Mouse (Mus musculus) MEL (cell line): ENCODE data around the gene Pla2g2f.

Source experiments
- BHLHE40 ChIP-seq: IDR thresholded peaks from 2 replicates; pipeline ENCODE4 v1.6.1; 2012; ENCODE audit warnings: low read depth, mild to moderate bottlenecking, inconsistent platforms, low read length, improper control_type of control experiment, borderline replicate concordance
- CHD1 ChIP-seq: IDR thresholded peaks from 2 replicates; pipeline ENCODE4 v1.6.1; 2012; ENCODE audit warnings: low read depth, mild to moderate bottlenecking, inconsistent platforms, low read length, improper control_type of control experiment
- CHD2 ChIP-seq: IDR thresholded peaks from 2 replicates; pipeline ENCODE4 v1.6.1; 2011; ENCODE audit warnings: low read length, improper control_type of control experiment
- CTCF ChIP-seq, 3 experiments: IDR thresholded peaks in 2 of 3; conservative IDR thresholded peaks in 1 of 3; 2 replicates each; pipeline ENCODE4 v1.5.1; 2011 to 2012; ENCODE audit warnings: low read length in 3 of 3, low read depth in 2 of 3, mild to moderate bottlenecking in 2 of 3, improper control_type of control experiment in 1 of 3, inconsistent platforms in 1 of 3, mixed read lengths in 1 of 3, moderate library complexity in 1 of 3; ENCODE audit not compliant: control insufficient read depth in 1 of 3, insufficient read depth in 1 of 3, poor library complexity in 1 of 3, severe bottlenecking in 1 of 3
- ETS1 ChIP-seq: IDR thresholded peaks from 2 replicates; pipeline ENCODE4 v1.6.1; 2012; ENCODE audit warnings: low read depth, mild to moderate bottlenecking, inconsistent platforms, low read length, improper control_type of control experiment, moderate library complexity
- HCFC1 ChIP-seq: IDR thresholded peaks from 2 replicates; pipeline ENCODE4 v1.6.1; 2012; ENCODE audit warnings: low read depth, mild to moderate bottlenecking, inconsistent platforms, low read length, improper control_type of control experiment, moderate library complexity
- MAX ChIP-seq: IDR thresholded peaks from 2 replicates; pipeline ENCODE4 v1.6.1; 2011; ENCODE audit warnings: low read length, improper control_type of control experiment
- MYB ChIP-seq: IDR thresholded peaks from 2 replicates; pipeline ENCODE4 v1.6.1; 2011; ENCODE audit warnings: mild to moderate bottlenecking, low read depth, low read length, improper control_type of control experiment
- POLR2A ChIP-seq, 2 experiments: IDR thresholded peaks; 2 replicates each; pipeline ENCODE4 v1.6.1; 2011 to 2012; ENCODE audit warnings: low read length in 2 of 2, mild to moderate bottlenecking in 2 of 2, control low read depth in 1 of 2, improper control_type of control experiment in 1 of 2, low read depth in 1 of 2, moderate library complexity in 1 of 2; ENCODE audit not compliant: control insufficient read depth in 1 of 2, insufficient read depth in 1 of 2, poor library complexity in 1 of 2
- RCOR1 ChIP-seq: IDR thresholded peaks from 2 replicates; pipeline ENCODE4 v1.6.1; 2012; ENCODE audit warnings: low read depth, mild to moderate bottlenecking, inconsistent platforms, low read length, improper control_type of control experiment
- TAL1 ChIP-seq: IDR thresholded peaks from 2 replicates; pipeline ENCODE4 v1.6.1; 2012; ENCODE audit warnings: mild to moderate bottlenecking, inconsistent platforms, low read length, moderate library complexity, mixed read lengths
- TCF12 ChIP-seq: IDR thresholded peaks from 2 replicates; pipeline ENCODE4 v1.6.1; 2014; ENCODE audit warnings: low read depth, mild to moderate bottlenecking, inconsistent platforms, low read length, improper control_type of control experiment, moderate library complexity
- USF1 ChIP-seq: IDR thresholded peaks from 2 replicates; pipeline ENCODE4 v1.6.1; 2014; ENCODE audit warnings: low read depth, mild to moderate bottlenecking, inconsistent platforms, low read length, improper control_type of control experiment, moderate library complexity
- ZMIZ1 ChIP-seq: IDR thresholded peaks from 2 replicates; pipeline ENCODE4 v1.6.1; 2012; ENCODE audit warnings: low read depth, mild to moderate bottlenecking, inconsistent platforms, low read length, improper control_type of control experiment, moderate library complexity

DNA sequence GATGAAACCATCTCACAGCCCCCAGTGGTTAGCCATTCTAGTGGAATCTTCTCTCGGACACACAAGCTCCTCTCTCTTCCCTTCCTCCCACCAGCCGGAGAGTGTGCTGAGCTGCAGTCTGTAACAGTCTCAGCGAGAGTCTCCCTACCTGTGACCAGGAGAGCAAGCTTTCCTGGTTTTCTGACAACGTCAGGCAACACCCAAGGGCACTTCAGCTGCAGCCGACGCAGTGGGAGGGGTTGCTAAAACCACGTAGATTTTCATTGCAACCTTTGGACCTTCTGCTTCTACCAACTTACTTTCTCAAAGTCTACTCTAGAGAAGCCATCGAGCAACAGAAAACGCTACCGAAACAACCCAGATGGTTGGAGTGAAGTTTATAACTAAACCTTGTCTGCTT lies 14.5 kb upstream of the Pla2g2f start:
- TF ChIP-seq POLR2A (IDR thresholded peaks at IDR 0.05; ENCODE audit: control insufficient read depth in 1 of 2, insufficient read depth in 1 of 2, low read depth in 1 of 2, low read length in 2 of 2, poor library complexity in 1 of 2) (no peak), MAX (no peak), HCFC1 (no peak), CTCF (IDR thresholded peaks at IDR 0.05 in 2 of 3, conservative IDR thresholded peaks at IDR 0.05 in 1 of 3; ENCODE audit: control insufficient read depth in 1 of 3, insufficient read depth in 1 of 3, low read depth in 2 of 3, low read length in 3 of 3, poor library complexity in 1 of 3, severe bottlenecking in 1 of 3) (no peak), ZMIZ1 (no peak), MYB (no peak), USF1 (no peak), ETS1 (no peak), RCOR1 (no peak), TCF12 (no peak), CHD1 (no peak), TAL1 (no peak), BHLHE40 (no peak), CHD2 (no peak)
